Mouse (Mus musculus): ENCODE measurements around the gene Cpne4. TPM values are rescaled to one million over a fixed set of nuclear protein-coding genes. Genes with fewer than 3 reads are reported as not detected.

Gene Cpne4
- polyA plus RNA-seq, 1 experiment from 2014 or later, result not detected

- H3K27ac ChIP-seq, result no peak overlapping the region
- no peak overlapping the region for H3K9ac ChIP-seq
- H3K4me3 ChIP-seq, result no peak overlapping the region
- no peaks in the 10 kb centered on the region for H3K9me3 ChIP-seq (replicated peaks)
- no peak for ATAC-seq
- H3K4me1 ChIP-seq, result no peaks in the 10 kb centered on the region
- H3K36me3 ChIP-seq, result no peaks in the 10 kb centered on the region
- WGBS (ENCODE audit: insufficient replicate concordance), result 49% methylated on average over 2 of the region's 2 CpGs
- H3K27me3 ChIP-seq (replicated peaks), result no peaks in the 10 kb centered on the region
- no peak overlapping the region for H3K4me2 ChIP-seq
Measured at GRCm38 (mm10) chr9:104693145-104693544, 146.1 kb downstream of the Cpne4 start.

- H3K27ac ChIP-seq, result no peak overlapping the region
- H3K36me3 ChIP-seq, result no peaks in the 10 kb centered on the region
- 76% methylated on average over 5 of the region's 5 CpGs for WGBS (ENCODE audit: insufficient replicate concordance)
- H3K4me2 ChIP-seq, result no peak overlapping the region
- no peaks in the 10 kb centered on the region for H3K27me3 ChIP-seq (replicated peaks)
- no peak for ATAC-seq
- H3K4me3 ChIP-seq, result no peak overlapping the region
- no peak overlapping the region for H3K9ac ChIP-seq
- H3K9me3 ChIP-seq (replicated peaks), result no peaks in the 10 kb centered on the region
- no peaks in the 10 kb centered on the region for H3K4me1 ChIP-seq
Measured at GRCm38 (mm10) chr9:104710831-104711230, 163.7 kb downstream of the Cpne4 start.

- Histone ChIP-seq H3K9ac (no peak overlapping the region), H3K4me2 (no peak overlapping the region), H3K36me3 (no peaks in the 10 kb centered on the region), H3K9me3 (replicated peaks) (0 out of 2 replicates have a peak, but pooled peaks cover 8% of the 10 kb centered on the region), H3K27ac (no peak overlapping the region), H3K4me1 (no peaks in the 10 kb centered on the region), H3K27me3 (replicated peaks) (no peaks in the 10 kb centered on the region), H3K4me3 (no peak overlapping the region)
- no peak for ATAC-seq
- WGBS (ENCODE audit: insufficient replicate concordance), result 72% methylated on average over 2 of the region's 2 CpGs
Measured at GRCm38 (mm10) chr9:104725311-104725710, 178.2 kb downstream of the Cpne4 start.

- WGBS (ENCODE audit: insufficient replicate concordance), result 61% methylated on average over 14 of the region's 14 CpGs
- Histone ChIP-seq H3K4me2 (no peak overlapping the region), H3K9me3 (replicated peaks) (no peaks in the 10 kb centered on the region), H3K27ac (no peak overlapping the region), H3K27me3 (replicated peaks) (no peaks in the 10 kb centered on the region), H3K36me3 (no peaks in the 10 kb centered on the region), H3K4me1 (no peaks in the 10 kb centered on the region), H3K9ac (no peak overlapping the region), H3K4me3 (no peak overlapping the region)
- no peak for ATAC-seq
Measured at GRCm38 (mm10) chr9:104742661-104743380, 195.7 kb downstream of the Cpne4 start.

GRCm38 (mm10) chr9:104755519-104755918, 208.4 kb downstream of the Cpne4 start:
- no peak for ATAC-seq
- 78% methylated on average over 14 of the region's 14 CpGs for WGBS (ENCODE audit: insufficient replicate concordance)

GRCm38 (mm10) chr9:104760031-104760430, 212.9 kb downstream of the Cpne4 start:
- ATAC-seq, result no peak
- Histone ChIP-seq H3K4me1 (no peaks in the 10 kb centered on the region), H3K9me3 (replicated peaks) (no peaks in the 10 kb centered on the region; the same call in 1 of the 2 replicates), H3K27ac (no peak overlapping the region), H3K36me3 (no peaks in the 10 kb centered on the region), H3K4me2 (no peak overlapping the region), H3K27me3 (replicated peaks) (no peaks in the 10 kb centered on the region), H3K9ac (no peak overlapping the region), H3K4me3 (no peak overlapping the region)
- 65% methylated on average over 7 of the region's 7 CpGs for WGBS (ENCODE audit: insufficient replicate concordance)

More at GRCm38 (mm10) chr9:104755519-104755918, 208.4 kb downstream of the Cpne4 start:
- H3K9me3 ChIP-seq (replicated peaks), result no peaks in the 10 kb centered on the region; the same call in 1 of the 2 replicates
- H3K27ac ChIP-seq, result no peak overlapping the region
- H3K4me3 ChIP-seq, result no peak overlapping the region
- H3K9ac ChIP-seq, result no peak overlapping the region
- no peaks in the 10 kb centered on the region for H3K4me1 ChIP-seq
- H3K27me3 ChIP-seq (replicated peaks), result no peaks in the 10 kb centered on the region
- no peak overlapping the region for H3K4me2 ChIP-seq
- H3K36me3 ChIP-seq, result no peaks in the 10 kb centered on the region

GRCm38 (mm10) chr9:104776198-104776815, 229.2 kb downstream of the Cpne4 start:
- Histone ChIP-seq H3K9me3 (replicated peaks) (no peaks in the 10 kb centered on the region), H3K27ac (no peak overlapping the region), H3K9ac (no peak overlapping the region), H3K36me3 (no peaks in the 10 kb centered on the region), H3K27me3 (replicated peaks) (no peaks in the 10 kb centered on the region), H3K4me2 (no peak overlapping the region), H3K4me3 (no peak overlapping the region), H3K4me1 (no peaks in the 10 kb centered on the region)
- 78% methylated on average over 7 of the region's 7 CpGs for WGBS (ENCODE audit: insufficient replicate concordance)
- ATAC-seq, result no peak

GRCm38 (mm10) chr9:104777135-104777534, 230.0 kb downstream of the Cpne4 start:
- WGBS (ENCODE audit: insufficient replicate concordance), result 50% methylated on average over 3 of the region's 3 CpGs

GRCm38 (mm10) chr9:104777780-104778179, 230.7 kb downstream of the Cpne4 start:
- no peaks in the 10 kb centered on the region for H3K4me1 ChIP-seq
- no peak overlapping the region for H3K27ac ChIP-seq
- no peak overlapping the region for H3K9ac ChIP-seq
- H3K27me3 ChIP-seq (replicated peaks), result no peaks in the 10 kb centered on the region
- WGBS (ENCODE audit: insufficient replicate concordance), result 60% methylated on average over 5 of the region's 5 CpGs
- no peaks in the 10 kb centered on the region for H3K9me3 ChIP-seq (replicated peaks)
- ATAC-seq, result no peak
- no peak overlapping the region for H3K4me3 ChIP-seq
- no peak overlapping the region for H3K4me2 ChIP-seq
- H3K36me3 ChIP-seq, result no peaks in the 10 kb centered on the region

More at GRCm38 (mm10) chr9:104777135-104777534, 230.0 kb downstream of the Cpne4 start:
- no peaks in the 10 kb centered on the region for H3K9me3 ChIP-seq (replicated peaks)
- ATAC-seq, result no peak
- H3K27me3 ChIP-seq (replicated peaks), result no peaks in the 10 kb centered on the region
- no peak overlapping the region for H3K4me2 ChIP-seq
- H3K4me3 ChIP-seq, result no peak overlapping the region
- H3K27ac ChIP-seq, result no peak overlapping the region
- no peaks in the 10 kb centered on the region for H3K36me3 ChIP-seq
- no peak overlapping the region for H3K9ac ChIP-seq
- no peaks in the 10 kb centered on the region for H3K4me1 ChIP-seq

GRCm38 (mm10) chr9:104796601-104797000, 249.5 kb downstream of the Cpne4 start:
- Histone ChIP-seq H3K27me3 (replicated peaks) (no peaks in the 10 kb centered on the region), H3K9me3 (replicated peaks) (no peaks in the 10 kb centered on the region), H3K4me1 (no peaks in the 10 kb centered on the region), H3K36me3 (no peaks in the 10 kb centered on the region), H3K4me2 (no peak overlapping the region), H3K4me3 (no peak overlapping the region), H3K9ac (no peak overlapping the region), H3K27ac (no peak overlapping the region)
- no peak for ATAC-seq
- 40% methylated on average over 2 of the region's 2 CpGs for WGBS (ENCODE audit: insufficient replicate concordance)

GRCm38 (mm10) chr9:104804776-104805175, 257.7 kb downstream of the Cpne4 start:
- H3K9ac ChIP-seq, result no peak overlapping the region
- WGBS (ENCODE audit: insufficient replicate concordance), result 58% methylated on average over 4 of the region's 4 CpGs
- no peak overlapping the region for H3K4me2 ChIP-seq
- H3K4me1 ChIP-seq, result no peaks in the 10 kb centered on the region
- no peaks in the 10 kb centered on the region for H3K27me3 ChIP-seq (replicated peaks)
- no peaks in the 10 kb centered on the region for H3K36me3 ChIP-seq
- no peaks in the 10 kb centered on the region; the same call in 1 of the 2 replicates for H3K9me3 ChIP-seq (replicated peaks)
- H3K27ac ChIP-seq, result no peak overlapping the region
- H3K4me3 ChIP-seq, result no peak overlapping the region
- ATAC-seq, result no peak

GRCm38 (mm10) chr9:104814681-104815080, 267.6 kb downstream of the Cpne4 start:
- H3K4me2 ChIP-seq, result no peak overlapping the region
- WGBS (ENCODE audit: insufficient replicate concordance), result 53% methylated on average over 2 of the region's 2 CpGs
- H3K4me1 ChIP-seq, result no peaks in the 10 kb centered on the region
- no peaks in the 10 kb centered on the region for H3K36me3 ChIP-seq
- no peak overlapping the region for H3K27ac ChIP-seq
- H3K27me3 ChIP-seq (replicated peaks), result no peaks in the 10 kb centered on the region
- H3K9me3 ChIP-seq (replicated peaks), result no peaks in the 10 kb centered on the region
- no peak overlapping the region for H3K4me3 ChIP-seq
- no peak for ATAC-seq
- H3K9ac ChIP-seq, result no peak overlapping the region

Measured in liver, embryonic 12.5 days (tissue).